Comparison of ENCODE assay signal across 22 mouse cellular contexts in the genomic region with DNA sequence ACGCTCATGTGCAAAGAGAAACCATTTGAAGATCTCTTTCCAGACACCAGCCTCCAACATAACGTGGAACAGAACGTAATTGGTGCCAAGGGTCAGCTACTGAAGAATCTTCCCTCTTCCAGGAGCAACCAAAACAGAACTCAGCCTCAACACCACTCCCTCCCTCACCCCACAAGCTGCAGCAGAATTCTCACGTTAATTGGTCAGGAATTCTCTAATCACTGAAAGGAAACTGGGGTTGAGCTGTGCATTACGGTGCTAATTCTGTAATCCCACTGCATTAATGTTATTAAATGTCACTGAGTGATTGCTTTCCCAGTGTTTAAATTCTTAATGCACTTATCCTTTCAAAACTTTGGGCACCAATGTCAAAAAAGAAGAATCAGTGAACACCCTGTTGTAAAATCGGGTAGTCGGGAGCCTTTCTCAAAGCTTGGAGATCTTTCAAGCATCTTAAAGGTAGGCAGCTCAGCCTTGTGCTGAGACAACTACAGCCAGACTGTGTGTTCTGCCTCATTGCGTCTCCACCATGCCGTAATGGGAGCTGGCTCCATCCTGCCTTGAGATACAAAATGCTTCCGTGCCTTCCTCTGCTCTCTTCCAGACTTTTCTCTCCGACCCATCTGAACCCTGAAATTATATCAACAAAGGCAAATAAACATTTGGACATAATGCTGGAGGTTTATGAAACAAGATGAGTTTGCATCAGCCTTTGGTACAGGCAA.
DNase-seq lines count a peak whose midpoint lies in the region; ATAC-seq lines count a peak whose summit lies in the region.
"Had no signal": no experiment of that assay in that cellular context is flagged by ENCODE, and none has a peak within 500 bp of the region (broad histone marks: within the 10 kb centered on the region; RNA-seq: fewer than 3 reads in every experiment).

No protein-coding gene starts in this region.

- peaks cover 59% of the 10 kb centered on the region for H3K4me1 ChIP-seq in hindbrain, embryonic 13.5 days (replicated peaks)
- peaks cover 20% of the 10 kb centered on the region for H3K4me1 ChIP-seq in hindbrain, embryonic 12.5 days
- H3K4me1 ChIP-seq in midbrain, embryonic 16.5 days (ENCODE audit: control insufficient read depth, insufficient read depth, low read length): peaks cover 26% of the 10 kb centered on the region
- peaks cover 29% of the 10 kb centered on the region for H3K4me1 ChIP-seq in midbrain, embryonic 10.5 days
- H3K4me1 ChIP-seq in forebrain, embryonic 15.5 days: peaks cover 61% of the 10 kb centered on the region
- H3K4me1 ChIP-seq: heart, embryonic 15.5 days; limb, embryonic 15.5 days had no signal

- 73% methylated on average over 11 of the region's 11 CpGs for WGBS in hindbrain, embryonic 13.5 days
- 78% methylated on average over 11 of the region's 11 CpGs for WGBS in hindbrain, embryonic 12.5 days
- 61% methylated on average over 11 of the region's 11 CpGs for WGBS in midbrain, embryonic 16.5 days
- 79% methylated on average over 11 of the region's 11 CpGs for WGBS in midbrain, embryonic 10.5 days
- 38% methylated on average over 11 of the region's 11 CpGs for WGBS in forebrain, embryonic 15.5 days

- no peak overlapping the region for H3K4me3 ChIP-seq in hindbrain, embryonic 13.5 days
- H3K4me3 ChIP-seq in hindbrain, embryonic 12.5 days: no peak overlapping the region
- H3K4me3 ChIP-seq in midbrain, embryonic 16.5 days (ENCODE audit: low read depth, low read length): no peak overlapping the region
- no peak overlapping the region for H3K4me3 ChIP-seq in midbrain, embryonic 10.5 days
- H3K4me3 ChIP-seq in forebrain, embryonic 15.5 days: no peak overlapping the region
- H3K4me3 ChIP-seq: heart, embryonic 15.5 days; limb, embryonic 15.5 days had no signal

- no peaks in the 10 kb centered on the region for H3K36me3 ChIP-seq in hindbrain, embryonic 13.5 days
- no peaks in the 10 kb centered on the region for H3K36me3 ChIP-seq in hindbrain, embryonic 12.5 days
- no peaks in the 10 kb centered on the region for H3K36me3 ChIP-seq in midbrain, embryonic 16.5 days (ENCODE audit: control insufficient read depth, insufficient read depth, low read length)
- no peaks in the 10 kb centered on the region for H3K36me3 ChIP-seq in midbrain, embryonic 10.5 days
- no peaks in the 10 kb centered on the region for H3K36me3 ChIP-seq in forebrain, embryonic 15.5 days
- H3K36me3 ChIP-seq: heart, embryonic 15.5 days; limb, embryonic 15.5 days had no signal

- ATAC-seq in hindbrain, embryonic 13.5 days (ENCODE audit: low FRiP score): no peak
- ATAC-seq in hindbrain, embryonic 12.5 days (ENCODE audit: low FRiP score): no peak
- no peak for ATAC-seq in midbrain, embryonic 16.5 days
- ATAC-seq in forebrain, embryonic 15.5 days (replicated peaks): no peak
- ATAC-seq: inflammation-experienced regulatory T-cells, adult 6 months had no signal

- H3K9ac ChIP-seq in hindbrain, embryonic 13.5 days: no peak overlapping the region
- H3K9ac ChIP-seq in hindbrain, embryonic 12.5 days: no peak overlapping the region
- H3K9ac ChIP-seq in midbrain, embryonic 16.5 days (ENCODE audit: low read depth, low read length): no peak overlapping the region
- H3K9ac ChIP-seq in forebrain, embryonic 15.5 days (replicated peaks): no peak overlapping the region
- H3K9ac ChIP-seq: heart, embryonic 15.5 days; limb, embryonic 15.5 days; liver, embryonic 14.5 days; lung, embryonic 14.5 days had no signal

- H3K9me3 ChIP-seq in hindbrain, embryonic 13.5 days: no peaks in the 10 kb centered on the region
- H3K9me3 ChIP-seq in hindbrain, embryonic 12.5 days (replicated peaks): no peaks in the 10 kb centered on the region
- no peaks in the 10 kb centered on the region for H3K9me3 ChIP-seq in midbrain, embryonic 16.5 days (replicated peaks; ENCODE audit: control insufficient read depth, low read length, poor library complexity, severe bottlenecking)
- no peaks in the 10 kb centered on the region for H3K9me3 ChIP-seq in midbrain, embryonic 10.5 days (replicated peaks)
- no peaks in the 10 kb centered on the region for H3K9me3 ChIP-seq in forebrain, embryonic 15.5 days
- H3K9me3 ChIP-seq: heart, embryonic 15.5 days; limb, embryonic 15.5 days had no signal

- no peak overlapping the region for H3K4me2 ChIP-seq in hindbrain, embryonic 13.5 days
- H3K4me2 ChIP-seq in hindbrain, embryonic 12.5 days (replicated peaks): no peak overlapping the region
- H3K4me2 ChIP-seq in midbrain, embryonic 16.5 days (ENCODE audit: low read length): no peak overlapping the region
- no peak overlapping the region for H3K4me2 ChIP-seq in forebrain, embryonic 15.5 days (replicated peaks)
- H3K4me2 ChIP-seq: heart, embryonic 15.5 days; limb, embryonic 15.5 days; lung, embryonic 14.5 days had no signal

- no peaks in the 10 kb centered on the region for H3K27me3 ChIP-seq in hindbrain, embryonic 13.5 days
- H3K27me3 ChIP-seq in hindbrain, embryonic 12.5 days: no peaks in the 10 kb centered on the region
- H3K27me3 ChIP-seq in midbrain, embryonic 16.5 days (ENCODE audit: control insufficient read depth, insufficient read depth, low read depth, low read length): no peaks in the 10 kb centered on the region
- peaks cover 3% of the 10 kb centered on the region; the same call in 1 of the 2 replicates for H3K27me3 ChIP-seq in midbrain, embryonic 10.5 days (ENCODE audit: low read depth, poor library complexity, severe bottlenecking)
- no peaks in the 10 kb centered on the region for H3K27me3 ChIP-seq in forebrain, embryonic 15.5 days
- H3K27me3 ChIP-seq: limb, embryonic 15.5 days had no signal

- no peak for DNase-seq in midbrain, embryonic 10.5 days (ENCODE audit: low spot score)
- no peak for DNase-seq in yolk sac, embryonic 10.5 days (ENCODE audit: low spot score)
- no peak for DNase-seq in kidney, adult 11 months
- DNase-seq: adrenal gland, adult 8-10 months; cerebellum, adult 9-11 months; embryo, embryonic 11 days; heart, postnatal 4 days; kidney, adult 2 months; left cerebral cortex, postnatal 4 days; lung, embryonic 14.5 days; right cerebral cortex, adult 18-20 months; right cerebral cortex, postnatal 4 days; thymus, postnatal 14 days had no signal

- peak overlapping the region; percentile 5; the same call in 1 of the 2 replicates for H3K27ac ChIP-seq in hindbrain, embryonic 13.5 days
- H3K27ac ChIP-seq in hindbrain, embryonic 12.5 days: no peak overlapping the region
- H3K27ac ChIP-seq in midbrain, embryonic 16.5 days (ENCODE audit: low read length): peak overlapping the region; percentile 34
- no peak overlapping the region for H3K27ac ChIP-seq in midbrain, embryonic 10.5 days (replicated peaks)
- H3K27ac ChIP-seq in forebrain, embryonic 15.5 days (replicated peaks): peak overlapping the region; percentile 95
- H3K27ac ChIP-seq: heart, embryonic 15.5 days; kidney, postnatal 0 days; limb, embryonic 15.5 days; liver, embryonic 14.5 days had no signal

Comparison
In these comparisons a context has a peak if more than half of its experiments do, and no peak if none do; other contexts are left out.
1. H3K27ac ChIP-seq: peak in hindbrain, embryonic 13.5 days (single experiment), midbrain, embryonic 16.5 days (single experiment) and forebrain, embryonic 15.5 days (single experiment); none in hindbrain, embryonic 12.5 days (single experiment) and midbrain, embryonic 10.5 days (single experiment).